Mouse (Mus musculus): ENCODE measurements around the gene Tas2r119. TPM values are rescaled to one million over a fixed set of nuclear protein-coding genes. Genes with fewer than 3 reads are reported as not detected.

Gene Tas2r119
- not detected for polyA plus RNA-seq (2017; shearing (Covaris generic))

DNA sequence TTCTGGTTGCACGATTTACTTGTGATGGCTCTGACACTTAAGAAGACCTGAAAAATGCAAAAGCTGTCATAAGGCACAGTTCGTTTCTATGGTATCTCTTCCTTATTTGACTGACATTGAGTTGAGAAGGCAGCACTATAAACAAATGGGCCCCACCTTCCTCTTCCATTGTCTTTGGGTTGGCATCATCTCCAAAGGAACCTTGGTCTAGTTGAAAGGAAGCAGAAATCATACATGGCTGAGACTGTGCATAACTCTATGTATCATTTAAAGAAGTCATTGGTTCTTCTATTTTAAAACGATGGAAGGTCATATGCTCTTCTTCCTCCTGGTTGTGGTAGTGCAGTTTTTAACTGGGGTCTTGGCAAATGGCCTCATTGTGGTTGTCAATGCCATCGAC is at the start of gene Tas2r119:
Tas2r119 (plus strand) TSS at position 301 of the 400 bp plus-strand sequence.

Other genes starting within 250 kb of the Tas2r119 start
- gene Sema5a, start 67.5 kb downstream of the Tas2r119 start, polyA plus RNA-seq (2017; shearing (Covaris generic)) = not detected

Data from effector memory CD4-positive, alpha-beta T cell, adult 5 months (primary cell).